Mouse (Mus musculus): ENCODE measurements around the gene Cnot1. TPM values are rescaled to one million over a fixed set of nuclear protein-coding genes. Genes with fewer than 3 reads are reported as not detected.

Cnot1 gene
- polyA plus RNA-seq, 1 experiment from 2014 or later = 16.0 TPM

DNA sequence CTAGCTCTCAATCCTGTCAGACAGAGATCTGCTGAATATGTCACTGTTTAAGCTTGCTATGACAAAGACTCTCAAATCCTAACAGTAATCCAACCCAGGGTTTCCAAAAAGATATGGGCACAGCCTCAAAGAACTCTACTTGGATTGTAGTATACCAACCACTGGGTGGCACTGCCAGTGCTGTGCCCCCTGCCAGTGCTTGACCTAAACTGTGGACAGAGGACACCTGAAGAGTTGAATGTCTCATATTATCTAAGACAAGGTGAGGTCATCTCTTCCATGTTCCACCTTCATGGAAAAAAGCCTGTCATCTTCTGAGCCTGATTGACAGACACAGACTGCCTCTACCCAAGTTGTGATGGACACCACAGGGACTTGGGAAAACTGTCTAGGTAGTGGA is 24.6 kb downstream of the Cnot1 start:
- DNase-seq (no peak), ATAC-seq (no peak)
- no peaks in the 10 kb centered on the region for H3K27me3 ChIP-seq (ENCODE audit: insufficient read depth, low read length)
- no peaks in the 10 kb centered on the region for H3K4me1 ChIP-seq (ENCODE audit: insufficient read depth)
- no peak overlapping the region for H3K4me2 ChIP-seq (ENCODE audit: low read depth, low read length)
- H3K9ac ChIP-seq (replicated peaks) = no peak overlapping the region
- no peak for TF ChIP-seq EP300 (IDR thresholded peaks at IDR 0.05; ENCODE audit: low read depth)
- TF ChIP-seq CTCF (IDR thresholded peaks at IDR 0.05; ENCODE audit: low read depth) = no peak; the same call in 1 of the 2 replicates
- H3K4me3 ChIP-seq (ENCODE audit: low read depth, low read length) = no peak overlapping the region
- no peak overlapping the region for H3K27ac ChIP-seq (ENCODE audit: low read depth)
- no peaks in the 10 kb centered on the region; the same call in 1 of the 2 replicates for H3K9me3 ChIP-seq (ENCODE audit: low read length)
- peaks cover 54% of the 10 kb centered on the region for H3K36me3 ChIP-seq (replicated peaks; ENCODE audit: insufficient read depth, low read length)

DNA sequence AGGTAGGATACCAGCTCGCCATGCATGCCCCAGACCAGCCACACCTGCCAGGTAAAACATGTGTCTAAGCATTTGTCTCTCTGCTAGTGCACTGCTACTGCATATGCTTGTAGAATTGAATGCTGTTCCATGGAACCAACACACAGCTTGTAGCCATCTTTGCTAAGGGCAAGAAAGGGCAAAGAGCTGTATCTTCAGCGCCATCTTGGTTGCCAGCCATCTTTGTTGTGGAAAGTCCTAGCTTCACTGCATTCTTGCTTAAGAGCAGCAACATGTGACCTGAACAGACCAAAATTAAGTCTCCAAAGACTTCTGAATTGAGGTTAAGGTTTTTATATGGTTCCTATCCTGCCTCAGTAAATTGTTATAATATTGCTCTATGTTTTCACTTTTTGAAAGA is 25.5 kb downstream of the Cnot1 start:
- Histone ChIP-seq H3K4me3 (ENCODE audit: low read depth, low read length) (no peak overlapping the region), H3K9ac (replicated peaks) (no peak overlapping the region), H3K4me2 (ENCODE audit: low read depth, low read length) (no peak overlapping the region), H3K36me3 (replicated peaks; ENCODE audit: insufficient read depth, low read length) (peaks cover 52% of the 10 kb centered on the region), H3K9me3 (ENCODE audit: low read length) (no peaks in the 10 kb centered on the region; the same call in 1 of the 2 replicates), H3K4me1 (ENCODE audit: insufficient read depth) (no peaks in the 10 kb centered on the region), H3K27ac (ENCODE audit: low read depth) (no peak overlapping the region), H3K27me3 (ENCODE audit: insufficient read depth, low read length) (no peaks in the 10 kb centered on the region)
- WGBS (ENCODE audit: insufficient replicate concordance) = 92% methylated on average over 2 of the region's 2 CpGs
- no peak for DNase-seq
- no peak for TF ChIP-seq CTCF (IDR thresholded peaks at IDR 0.05; ENCODE audit: low read depth)
- no peak for TF ChIP-seq EP300 (IDR thresholded peaks at IDR 0.05; ENCODE audit: low read depth)
- ATAC-seq = no peak

DNA sequence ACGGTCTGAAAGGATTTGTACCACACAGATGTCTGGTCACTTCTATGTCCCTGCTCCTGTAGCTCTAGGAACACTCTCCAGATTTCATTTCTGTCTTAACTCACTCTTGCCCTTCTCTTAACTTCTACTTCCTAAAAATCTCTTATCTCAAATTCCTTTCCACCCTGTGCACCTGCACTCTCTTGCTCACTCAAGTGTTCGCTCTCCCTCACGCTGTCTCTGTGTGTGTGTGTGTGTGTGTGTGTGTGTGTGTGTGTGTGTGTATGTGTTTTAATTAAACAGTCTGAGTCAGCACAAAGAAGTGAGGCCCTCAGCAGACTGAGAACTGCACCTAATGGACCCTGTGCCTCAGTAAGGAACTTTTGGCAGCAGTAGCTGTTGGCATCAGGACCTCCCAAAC is 26.2 kb downstream of the Cnot1 start:
- Histone ChIP-seq H3K36me3 (replicated peaks; ENCODE audit: insufficient read depth, low read length) (peaks cover 54% of the 10 kb centered on the region), H3K9me3 (ENCODE audit: low read length) (no peaks in the 10 kb centered on the region; the same call in 1 of the 2 replicates), H3K4me1 (ENCODE audit: insufficient read depth) (no peaks in the 10 kb centered on the region), H3K27me3 (ENCODE audit: insufficient read depth, low read length) (no peaks in the 10 kb centered on the region), H3K4me3 (ENCODE audit: low read depth, low read length) (no peak overlapping the region), H3K9ac (replicated peaks) (no peak overlapping the region), H3K27ac (ENCODE audit: low read depth) (no peak overlapping the region), H3K4me2 (ENCODE audit: low read depth, low read length) (no peak overlapping the region)
- WGBS (ENCODE audit: insufficient replicate concordance) = 88% methylated on average over 3 of the region's 3 CpGs
- TF ChIP-seq CTCF (IDR thresholded peaks at IDR 0.05; ENCODE audit: low read depth) (no peak), EP300 (IDR thresholded peaks at IDR 0.05; ENCODE audit: low read depth) (no peak)
- ATAC-seq (0 out of 2 replicates have a peak, but pooled peaks have one; percentile 23), DNase-seq (no peak)

DNA sequence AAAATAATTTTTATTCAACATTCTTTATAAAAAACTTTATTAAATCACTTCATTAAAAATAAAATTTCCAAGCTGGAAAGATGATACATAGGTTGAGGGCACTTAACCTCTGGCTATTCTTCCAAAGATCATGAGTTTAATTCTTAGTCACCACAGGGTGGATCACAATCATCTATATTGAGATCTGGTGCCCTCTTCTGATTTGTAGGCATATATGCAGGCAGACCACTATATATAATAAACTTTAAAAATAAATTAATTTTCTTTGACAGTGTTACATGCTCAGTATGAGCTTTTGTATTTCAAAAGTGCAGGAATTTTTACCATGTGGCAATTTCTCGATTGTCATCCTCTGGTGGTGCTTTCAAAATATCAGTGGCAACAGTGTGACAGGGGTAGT is 43.1 kb downstream of the Cnot1 start:
- H3K4me2 ChIP-seq (ENCODE audit: low read depth, low read length) = no peak overlapping the region
- DNase-seq (no peak), ATAC-seq (no peak)
- H3K36me3 ChIP-seq (replicated peaks; ENCODE audit: insufficient read depth, low read length) = peaks cover 89% of the 10 kb centered on the region
- H3K27ac ChIP-seq (ENCODE audit: low read depth) = no peak overlapping the region
- 80% methylated on average over 1 of the region's 1 CpGs for WGBS (ENCODE audit: insufficient replicate concordance)
- no peak overlapping the region for H3K4me3 ChIP-seq (ENCODE audit: low read depth, low read length)
- H3K9me3 ChIP-seq (ENCODE audit: low read length) = no peaks in the 10 kb centered on the region
- H3K4me1 ChIP-seq (ENCODE audit: insufficient read depth) = no peaks in the 10 kb centered on the region
- H3K27me3 ChIP-seq (ENCODE audit: insufficient read depth, low read length) = no peaks in the 10 kb centered on the region
- no peak overlapping the region for H3K9ac ChIP-seq (replicated peaks)
- TF ChIP-seq EP300 (IDR thresholded peaks at IDR 0.05; ENCODE audit: low read depth) (no peak), CTCF (IDR thresholded peaks at IDR 0.05; ENCODE audit: low read depth) (no peak)

DNA sequence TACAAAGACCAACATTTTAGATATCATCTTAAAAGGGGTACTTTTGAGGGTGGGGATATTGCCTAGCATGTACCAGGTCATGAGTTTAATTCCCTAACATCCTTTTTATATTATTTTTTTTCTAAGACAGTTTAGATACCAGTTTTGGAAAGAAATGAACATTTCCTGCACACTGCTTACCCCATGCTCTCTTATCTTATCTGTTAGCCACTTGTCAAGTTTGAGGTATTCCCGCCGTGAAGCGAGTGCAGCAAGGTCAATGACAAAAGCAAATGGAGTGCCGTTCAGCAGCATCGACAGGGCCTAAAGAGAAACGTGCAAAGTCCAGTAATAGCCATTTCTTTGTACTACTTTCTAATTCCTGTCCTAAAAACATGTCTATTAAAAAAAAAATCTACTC is 46.9 kb downstream of the Cnot1 start:
- no peak for TF ChIP-seq CTCF (IDR thresholded peaks at IDR 0.05; ENCODE audit: low read depth)
- DNase-seq = no peak
- peaks cover 87% of the 10 kb centered on the region for H3K36me3 ChIP-seq (replicated peaks; ENCODE audit: insufficient read depth, low read length)

DNA sequence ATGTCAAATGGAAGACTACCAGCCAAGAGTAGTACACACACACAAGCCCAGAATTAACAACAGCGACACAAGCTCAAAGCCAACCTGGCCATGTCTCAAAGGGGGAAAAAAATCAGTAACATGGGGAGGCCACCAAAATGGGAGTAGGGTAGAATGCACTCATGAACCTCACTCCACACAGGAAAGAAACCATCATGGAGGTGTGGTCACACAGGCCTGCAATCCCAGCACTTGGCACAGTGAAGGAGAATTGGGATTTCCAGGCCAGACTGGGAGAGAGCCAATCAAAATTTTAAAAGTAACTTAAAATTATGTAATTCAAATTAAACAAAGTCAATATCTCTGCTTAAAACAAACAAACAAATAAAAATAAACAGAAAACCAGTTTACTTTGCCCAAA is 55.3 kb downstream of the Cnot1 start:
- ATAC-seq (no peak), DNase-seq (no peak)
- no peak for TF ChIP-seq CTCF (IDR thresholded peaks at IDR 0.05; ENCODE audit: low read depth)
- TF ChIP-seq EP300 (IDR thresholded peaks at IDR 0.05; ENCODE audit: low read depth) = no peak
- Histone ChIP-seq H3K4me3 (ENCODE audit: low read depth, low read length) (no peak overlapping the region), H3K9me3 (ENCODE audit: low read length) (no peaks in the 10 kb centered on the region), H3K4me1 (ENCODE audit: insufficient read depth) (no peaks in the 10 kb centered on the region), H3K36me3 (replicated peaks; ENCODE audit: insufficient read depth, low read length) (peaks cover 85% of the 10 kb centered on the region), H3K9ac (replicated peaks) (no peak overlapping the region), H3K27ac (ENCODE audit: low read depth) (no peak overlapping the region), H3K27me3 (ENCODE audit: insufficient read depth, low read length) (no peaks in the 10 kb centered on the region), H3K4me2 (ENCODE audit: low read depth, low read length) (no peak overlapping the region)
- WGBS (ENCODE audit: insufficient replicate concordance) = 100% methylated on average over 1 of the region's 1 CpGs

More for the DNA sequence above, 46.9 kb downstream of the Cnot1 start:
- no peaks in the 10 kb centered on the region for H3K9me3 ChIP-seq (ENCODE audit: low read length)
- no peak overlapping the region for H3K4me2 ChIP-seq (ENCODE audit: low read depth, low read length)
- H3K27me3 ChIP-seq (ENCODE audit: insufficient read depth, low read length) = no peaks in the 10 kb centered on the region
- H3K4me3 ChIP-seq (ENCODE audit: low read depth, low read length) = no peak overlapping the region
- WGBS (ENCODE audit: insufficient replicate concordance) = 14% methylated on average over 6 of the region's 6 CpGs
- H3K27ac ChIP-seq (ENCODE audit: low read depth) = no peak overlapping the region
- ATAC-seq = no peak
- no peaks in the 10 kb centered on the region for H3K4me1 ChIP-seq (ENCODE audit: insufficient read depth)
- H3K9ac ChIP-seq (replicated peaks) = no peak overlapping the region

DNA sequence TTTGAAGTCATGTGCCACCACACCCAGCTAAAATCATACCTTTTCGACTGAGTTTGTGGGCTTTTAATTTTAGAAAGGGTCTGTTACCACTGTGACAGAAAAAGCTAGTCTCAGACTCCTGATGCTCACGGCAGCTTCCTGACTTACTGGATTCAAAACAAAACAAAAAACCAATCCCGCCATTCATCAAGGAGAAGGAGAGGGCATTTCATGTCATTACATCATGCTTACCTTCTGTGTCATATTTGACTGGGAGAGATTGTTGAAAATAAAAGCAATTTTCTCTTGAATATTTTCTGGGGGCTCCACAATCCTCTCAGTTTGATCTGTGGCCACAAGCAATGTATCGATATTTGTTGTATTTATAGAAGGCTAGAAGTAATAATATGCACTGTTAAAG is 59.2 kb downstream of the Cnot1 start:
- peaks cover 87% of the 10 kb centered on the region for H3K36me3 ChIP-seq (replicated peaks; ENCODE audit: insufficient read depth, low read length)
- H3K9me3 ChIP-seq (ENCODE audit: low read length) = no peaks in the 10 kb centered on the region
- WGBS (ENCODE audit: insufficient replicate concordance) = 86% methylated on average over 4 of the region's 4 CpGs
- ATAC-seq (no peak), DNase-seq (no peak)
- no peak overlapping the region for H3K27ac ChIP-seq (ENCODE audit: low read depth)
- no peak overlapping the region for H3K9ac ChIP-seq (replicated peaks)
- no peak for TF ChIP-seq EP300 (IDR thresholded peaks at IDR 0.05; ENCODE audit: low read depth)
- no peak for TF ChIP-seq CTCF (IDR thresholded peaks at IDR 0.05; ENCODE audit: low read depth)
- no peak overlapping the region for H3K4me3 ChIP-seq (ENCODE audit: low read depth, low read length)
- H3K4me2 ChIP-seq (ENCODE audit: low read depth, low read length) = no peak overlapping the region
- no peaks in the 10 kb centered on the region for H3K27me3 ChIP-seq (ENCODE audit: insufficient read depth, low read length)
- H3K4me1 ChIP-seq (ENCODE audit: insufficient read depth) = no peaks in the 10 kb centered on the region
